Comparison of ENCODE assay signal across 17 mouse cellular contexts in genomic region chr7:99532526-99532925, GRCm38 (mm10). TPM values are rescaled to one million over a fixed set of nuclear protein-coding genes. Genes with fewer than 3 reads are reported as not detected.
DNase-seq lines count a peak whose midpoint lies in the region; TF ChIP-seq lines count a peak whose summit lies in the region.
"Had no signal": no experiment of that assay in that cellular context is flagged by ENCODE, and none has a peak within 500 bp of the region (broad histone marks: within the 10 kb centered on the region; RNA-seq: fewer than 3 reads in every experiment).

No protein-coding gene starts in this region.

- H3K36me3 ChIP-seq in kidney, adult 2 months (ENCODE audit: control insufficient read depth, insufficient read depth, low read length), result no peaks in the 10 kb centered on the region
- H3K36me3 ChIP-seq: limb, embryonic 15.5 days; neural tube, embryonic 15.5 days; stomach, embryonic 15.5 days had no signal

- TF ChIP-seq CTCF in kidney, adult 2 months (conservative IDR thresholded peaks at IDR 0.05; ENCODE audit: insufficient read depth, insufficient read length, low read depth, low read length), result no peak

- no peaks in the 10 kb centered on the region for H3K27me3 ChIP-seq in kidney, adult 2 months (replicated peaks; ENCODE audit: control insufficient read depth, insufficient read depth, low read length)
- H3K27me3 ChIP-seq: limb, embryonic 15.5 days; neural tube, embryonic 15.5 days; stomach, embryonic 15.5 days had no signal

- H3K27ac ChIP-seq in kidney, adult 2 months (ENCODE audit: insufficient read depth, low read depth, low read length), result no peak overlapping the region
- H3K27ac ChIP-seq: hindbrain, postnatal 0 days; kidney, postnatal 0 days; limb, embryonic 15.5 days; neural tube, embryonic 15.5 days had no signal

- no peak for TF ChIP-seq POLR2A in kidney, adult 2 months (IDR thresholded peaks at IDR 0.05; ENCODE audit: low read depth, low read length)

- peaks cover 20% of the 10 kb centered on the region for H3K4me1 ChIP-seq in kidney, adult 2 months (ENCODE audit: control insufficient read depth, insufficient read depth, low read length)

- H3K4me3 ChIP-seq in kidney, adult 2 months (ENCODE audit: insufficient read depth, low read depth, low read length), result no peak overlapping the region
- H3K4me3 ChIP-seq: limb, embryonic 15.5 days; neural tube, embryonic 15.5 days; stomach, embryonic 15.5 days had no signal

- peak; percentile 18 for DNase-seq in thymus, postnatal 4 days
- DNase-seq in thymus, postnatal 36 days, result no peak
- DNase-seq in liver, result peak; percentile 68
- peak; percentile 67 for DNase-seq in lung, postnatal 25 days (ENCODE audit: low spot score)
- DNase-seq in kidney, adult 2 months, result no peak
- no peak for DNase-seq in adrenal gland, postnatal 4 days (ENCODE audit: low spot score in 2 of 2)
- DNase-seq in urinary bladder, postnatal 10 days (ENCODE audit: low spot score), result no peak
- DNase-seq: cerebellum, adult 2 months; embryo, embryonic 11 days; gastrocnemius, postnatal 14 days; heart, postnatal 36 days; thymus, postnatal 14 days had no signal

- WGBS in kidney, adult 2 months, result 55% methylated on average over 4 of the region's 4 CpGs

RNA-seq across cellular contexts. Expression of gene Arrb1, which starts 2.7 kb away (rescaled TPM):
- polyA plus RNA-seq in kidney, adult 2 months (2012; rRNA removed), result 47.1 and 48.8 TPM in 2 replicates
- total RNA-seq in adrenal gland, postnatal 4 days (2021), result 10 to 100 TPM; 74.9 to 76.9 TPM

RNA-seq across cellular contexts. Expression of gene Rps3, which starts 49.0 kb away (rescaled TPM):
- 240 and 386 TPM in 2 replicates for polyA plus RNA-seq in kidney, adult 2 months (2012; rRNA removed)
- total RNA-seq in adrenal gland, postnatal 4 days (2021), result 100 to 1,000 TPM; 720 TPM

Comparison
In these comparisons a context has a peak if more than half of its experiments do, and no peak if none do; other contexts are left out.
1. DNase-seq: peak in thymus, postnatal 4 days (single experiment), liver (single experiment) and lung, postnatal 25 days (single experiment); none in thymus, postnatal 36 days (0 of 2), kidney, adult 2 months (single experiment), adrenal gland, postnatal 4 days (0 of 2) and urinary bladder, postnatal 10 days (single experiment).